Mouse (Mus musculus): Measurements from ENCODE around the gene Cntn3. TPM values are rescaled to one million over a fixed set of nuclear protein-coding genes. Genes with fewer than 3 reads are reported as not detected.

Cntn3 gene
- polyA plus RNA-seq, 1 experiment from 2014 or later: 3.8 TPM

DNA sequence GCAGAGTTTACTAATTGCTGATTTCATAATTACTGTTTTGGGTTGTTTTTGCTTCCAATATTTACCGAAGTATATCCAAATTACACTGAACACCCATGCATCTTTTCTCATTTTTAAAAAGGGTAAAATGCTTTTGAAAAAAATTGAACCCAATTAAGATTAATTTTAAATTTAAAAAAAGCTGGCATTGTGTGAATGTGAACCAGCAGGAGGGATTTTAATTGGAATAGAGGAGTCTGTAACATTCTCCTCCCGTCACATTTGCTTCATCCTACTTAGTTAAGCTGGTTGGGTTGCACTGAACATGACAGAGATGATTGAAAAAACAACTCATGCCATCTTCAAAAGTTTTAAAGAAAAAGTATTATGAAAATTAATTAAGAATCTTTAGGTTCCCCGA lies 411.7 kb downstream of the Cntn3 start:
- H3K4me2 ChIP-seq: no peak overlapping the region
- WGBS: 87% methylated on average over 3 of the region's 3 CpGs
- no peak overlapping the region for H3K4me3 ChIP-seq
- no peak overlapping the region for H3K9ac ChIP-seq
- no peaks in the 10 kb centered on the region for H3K9me3 ChIP-seq
- no peaks in the 10 kb centered on the region for H3K27me3 ChIP-seq (replicated peaks)
- H3K4me1 ChIP-seq: no peaks in the 10 kb centered on the region
- H3K27ac ChIP-seq: no peak overlapping the region
- ATAC-seq (replicated peaks): no peak
- no peaks in the 10 kb centered on the region for H3K36me3 ChIP-seq (replicated peaks)

DNA sequence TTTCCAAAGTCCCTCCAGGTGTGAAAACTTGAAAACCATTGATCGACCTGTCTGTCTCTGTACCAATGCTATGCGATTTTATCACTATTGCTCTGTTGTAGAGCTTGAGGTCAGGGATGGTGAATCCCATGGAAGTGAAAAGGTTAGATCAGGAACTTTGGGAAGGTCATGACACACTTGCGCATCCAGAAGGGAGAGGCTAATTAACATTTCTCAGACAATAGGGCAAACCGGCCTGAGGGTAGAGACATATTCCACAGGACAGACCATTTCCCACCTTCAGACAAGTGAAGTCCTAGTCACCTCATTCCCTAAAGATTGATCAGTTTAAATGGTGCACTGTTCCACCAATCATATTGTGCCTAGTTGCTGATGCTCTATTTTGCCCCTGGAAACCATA lies 451.2 kb downstream of the Cntn3 start:
- H3K9me3 ChIP-seq: no peaks in the 10 kb centered on the region
- 95% methylated on average over 4 of the region's 4 CpGs for WGBS
- no peak overlapping the region for H3K27ac ChIP-seq
- no peak overlapping the region for H3K9ac ChIP-seq
- no peaks in the 10 kb centered on the region for H3K4me1 ChIP-seq
- ATAC-seq (replicated peaks): no peak
- H3K4me2 ChIP-seq: no peak overlapping the region
- no peaks in the 10 kb centered on the region for H3K27me3 ChIP-seq (replicated peaks)
- no peak overlapping the region for H3K4me3 ChIP-seq
- no peaks in the 10 kb centered on the region for H3K36me3 ChIP-seq (replicated peaks)

DNA sequence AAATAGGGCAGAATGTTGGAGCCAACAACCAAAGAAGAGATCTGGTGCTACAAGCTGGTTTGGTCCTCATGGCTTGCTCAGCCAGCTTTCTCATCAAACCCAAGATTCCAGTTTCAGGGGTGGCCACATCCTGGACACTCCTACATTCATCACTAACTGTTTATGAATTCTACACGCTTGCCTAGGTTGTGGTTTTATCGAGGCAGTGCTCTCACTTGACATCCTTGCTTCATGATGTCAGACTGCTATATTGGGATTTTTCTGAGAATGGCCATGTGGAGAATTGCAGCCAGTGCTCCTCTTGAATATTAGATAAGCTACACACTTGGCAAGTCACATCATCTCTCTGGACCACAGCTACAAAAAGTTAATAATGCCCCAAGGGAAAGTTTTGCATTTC lies 452.9 kb downstream of the Cntn3 start:
- Histone ChIP-seq H3K27ac (no peak overlapping the region), H3K4me3 (no peak overlapping the region), H3K27me3 (replicated peaks) (no peaks in the 10 kb centered on the region), H3K9ac (no peak overlapping the region), H3K4me2 (no peak overlapping the region), H3K9me3 (no peaks in the 10 kb centered on the region), H3K36me3 (replicated peaks) (no peaks in the 10 kb centered on the region), H3K4me1 (no peaks in the 10 kb centered on the region)
- 77% methylated on average over 2 of the region's 2 CpGs for WGBS
- ATAC-seq (replicated peaks): no peak

DNA sequence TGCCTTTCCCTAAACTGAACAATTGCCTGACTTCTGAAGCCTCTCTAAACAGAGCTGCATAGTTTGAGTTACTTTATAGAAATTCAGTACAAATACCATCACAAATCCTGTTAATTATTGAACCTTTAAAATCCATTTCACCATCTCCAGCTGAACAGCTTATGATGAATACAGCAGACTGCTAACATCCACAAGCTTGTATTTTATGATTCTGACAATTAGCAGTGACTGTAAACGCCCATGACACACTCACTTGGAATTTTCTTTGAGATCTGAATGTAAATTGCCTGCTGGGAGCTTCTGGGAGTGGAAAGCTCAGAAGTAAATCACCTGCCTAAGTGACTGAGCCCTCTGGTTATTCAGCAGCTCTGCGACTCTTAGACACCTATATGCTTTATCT lies 459.3 kb downstream of the Cntn3 start:
- no peak overlapping the region for H3K4me2 ChIP-seq
- no peaks in the 10 kb centered on the region for H3K4me1 ChIP-seq
- no peak overlapping the region for H3K4me3 ChIP-seq
- no peaks in the 10 kb centered on the region for H3K36me3 ChIP-seq (replicated peaks)
- 65% methylated on average over 2 of the region's 2 CpGs for WGBS
- H3K27ac ChIP-seq: no peak overlapping the region
- H3K27me3 ChIP-seq (replicated peaks): no peaks in the 10 kb centered on the region
- ATAC-seq (replicated peaks): no peak
- no peak overlapping the region for H3K9ac ChIP-seq
- H3K9me3 ChIP-seq: no peaks in the 10 kb centered on the region
